Mouse (Mus musculus): ENCODE measurements around the gene Scamp1. TPM values are rescaled to one million over a fixed set of nuclear protein-coding genes. Genes with fewer than 3 reads are reported as not detected.
"Not testable (repeated sequence)": the region's sequence is repeated elsewhere in the genome, so short reads cannot be mapped to it uniquely, and the experiment has no call there.

Scamp1 gene
- total RNA-seq (2014; rRNA removed) (106 and 126 TPM in 2 replicates), polyA plus RNA-seq (2015; fragmentation: Nextera tagmentation; extraction: Ambion mirVana) (131 and 137 TPM in 2 replicates)

DNA sequence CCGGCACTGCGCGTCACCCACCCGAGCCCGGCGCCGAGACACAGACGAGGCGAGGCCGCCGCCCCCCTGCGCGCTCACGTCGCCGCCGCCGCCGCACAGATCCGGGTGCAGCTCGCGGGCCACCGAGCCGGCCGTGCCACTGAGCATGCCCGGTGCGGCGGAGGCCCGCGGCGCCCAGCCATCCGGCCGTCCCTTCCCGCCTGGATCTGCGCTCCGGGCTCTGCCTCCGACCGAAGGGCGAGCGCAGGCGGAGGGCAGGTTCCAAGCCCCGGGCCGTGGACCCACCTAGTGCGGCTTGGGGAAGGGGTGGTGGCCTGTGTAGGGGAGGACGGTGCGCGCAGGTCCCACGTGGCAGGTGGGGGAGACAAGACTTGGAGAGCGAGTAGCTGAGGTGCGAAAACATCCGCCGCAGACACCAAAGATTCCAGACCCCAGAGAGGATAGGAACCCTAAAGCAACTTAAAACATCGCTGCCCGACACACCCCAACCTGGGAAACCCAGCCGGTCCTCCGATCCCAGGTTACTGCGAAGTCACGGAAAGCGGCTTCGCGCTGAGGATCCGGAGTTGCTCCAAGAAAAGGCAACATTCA lies at the start of gene Scamp1:
Scamp1 (minus strand) TSS at position 577 of the 591 bp plus-strand sequence.
- DNase-seq (ENCODE audit: low spot score) = peak; percentile 93
- H3K4me3 ChIP-seq (ENCODE audit: low read length) = peak within 1 kb of the TSS; percentile 99
- peak within 1 kb of the TSS; percentile 87 for H3K4me2 ChIP-seq (ENCODE audit: low read depth, low read length)
- TF ChIP-seq CTCF (IDR thresholded peaks at IDR 0.05; ENCODE audit: low read depth) = no peak
- H3K27me3 ChIP-seq (ENCODE audit: insufficient read depth, low read length) = no peaks in the 10 kb centered on the region
- H3K4me1 ChIP-seq (ENCODE audit: insufficient read depth, low read length) = 0 out of 2 replicates have a peak, but pooled peaks cover 4% of the 10 kb centered on the region
- peak within 1 kb of the TSS; percentile 89 for H3K27ac ChIP-seq
- 0% methylated on average over 53 of the region's 62 CpGs for WGBS
- ATAC-seq = peak; percentile 97
- no peaks in the 10 kb centered on the region for H3K9me3 ChIP-seq (ENCODE audit: low read length)
- peak within 1 kb of the TSS; percentile 96 for H3K9ac ChIP-seq (replicated peaks; ENCODE audit: low read length)
- H3K36me3 ChIP-seq (ENCODE audit: insufficient read depth, low read length) = no peaks in the 10 kb centered on the region

DNA sequence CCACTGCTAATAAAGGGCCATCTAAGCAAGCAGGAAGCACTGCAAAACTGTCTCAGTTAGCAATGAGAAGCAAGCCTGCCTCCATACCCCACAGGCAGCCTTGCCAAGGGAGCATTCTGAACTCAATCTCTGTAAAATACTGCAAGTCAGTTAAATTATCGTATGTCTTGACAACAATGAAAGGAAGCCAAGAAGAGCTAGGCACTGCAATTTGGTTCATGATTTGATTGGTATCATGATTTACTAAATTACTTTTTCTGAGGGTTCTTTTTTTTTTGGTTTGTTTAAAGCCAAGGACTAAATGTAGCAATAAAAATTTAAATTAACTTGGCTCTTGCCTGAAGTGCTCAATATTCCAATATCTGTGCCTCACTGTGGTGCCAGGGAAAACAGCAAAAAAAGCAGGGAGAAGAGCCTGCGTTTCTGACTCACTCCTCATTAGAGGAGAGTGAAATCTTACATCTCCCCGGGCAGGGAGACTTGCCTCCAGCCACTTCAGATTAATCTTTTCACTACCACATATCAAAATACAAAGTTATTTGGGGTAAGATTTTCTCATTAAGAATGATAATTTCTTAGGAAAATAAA lies 44.8 kb upstream of the Scamp1 start:
- no peak overlapping the region for H3K4me3 ChIP-seq (ENCODE audit: low read length)
- H3K9ac ChIP-seq (replicated peaks; ENCODE audit: low read length) = no peak overlapping the region
- no peak for DNase-seq (ENCODE audit: low spot score)
- no peaks in the 10 kb centered on the region for H3K27me3 ChIP-seq (ENCODE audit: insufficient read depth, low read length)
- no peak for ATAC-seq
- TF ChIP-seq CTCF (IDR thresholded peaks at IDR 0.05; ENCODE audit: low read depth) = no peak
- H3K9me3 ChIP-seq (ENCODE audit: low read length) = no peaks in the 10 kb centered on the region
- no peak overlapping the region for H3K27ac ChIP-seq
- WGBS = 49% methylated on average over 3 of the region's 3 CpGs
- no peaks in the 10 kb centered on the region for H3K36me3 ChIP-seq (ENCODE audit: insufficient read depth, low read length)
- no peak overlapping the region for H3K4me2 ChIP-seq (ENCODE audit: low read depth, low read length)
- no peaks in the 10 kb centered on the region for H3K4me1 ChIP-seq (ENCODE audit: insufficient read depth, low read length)

DNA sequence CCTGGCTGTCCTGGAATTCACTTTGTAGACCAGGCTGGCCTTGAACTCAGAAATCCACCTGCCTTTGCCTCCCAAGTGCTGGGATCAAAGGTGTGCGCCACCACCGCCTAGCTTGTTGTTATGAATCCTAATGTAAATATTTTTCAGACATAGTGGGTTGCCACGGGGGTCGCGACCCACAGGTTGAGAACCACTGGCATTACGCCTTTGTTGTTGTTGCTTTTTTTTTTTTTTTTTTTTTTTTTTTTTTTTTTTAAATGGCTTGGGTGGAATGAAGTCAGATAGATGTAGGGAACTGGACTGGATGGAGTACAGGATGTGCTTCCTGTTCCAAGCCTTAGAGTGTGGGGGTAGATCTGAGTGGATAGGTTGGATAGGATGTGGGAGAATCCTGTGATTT lies 43.3 kb upstream of the Scamp1 start:
- H3K4me2 ChIP-seq (ENCODE audit: low read depth, low read length) = not testable (repeated sequence)

DNA sequence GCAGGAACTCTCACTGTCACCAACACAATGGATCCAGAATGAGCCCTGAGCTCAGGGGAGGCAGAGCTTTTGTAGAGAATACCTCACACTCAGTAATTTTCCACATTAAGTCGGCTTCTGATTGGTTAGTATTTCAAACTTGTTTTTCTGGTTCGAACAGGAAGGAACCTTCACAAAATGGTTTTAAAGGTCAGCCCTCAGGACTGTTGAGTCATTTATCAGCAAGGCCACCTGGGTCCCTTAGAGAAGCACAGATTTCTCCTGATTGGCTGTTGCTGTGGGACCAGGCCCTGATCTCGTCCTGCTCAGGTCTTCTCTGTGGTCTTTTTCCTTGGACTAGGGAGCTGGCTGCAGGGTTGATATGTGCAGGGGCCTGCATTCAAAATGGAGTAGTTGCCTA lies 42.4 kb upstream of the Scamp1 start:
- Histone ChIP-seq H3K27me3 (ENCODE audit: insufficient read depth, low read length) (no peaks in the 10 kb centered on the region), H3K36me3 (ENCODE audit: insufficient read depth, low read length) (no peaks in the 10 kb centered on the region)
- no peak for ATAC-seq

More for the DNA sequence above, 43.3 kb upstream of the Scamp1 start:
- H3K4me1 ChIP-seq (ENCODE audit: insufficient read depth, low read length); DNase-seq (ENCODE audit: low spot score); H3K9ac ChIP-seq (replicated peaks; ENCODE audit: low read length); H3K36me3 ChIP-seq (ENCODE audit: insufficient read depth, low read length); H3K4me3 ChIP-seq (ENCODE audit: low read length); H3K9me3 ChIP-seq (ENCODE audit: low read length); H3K27me3 ChIP-seq (ENCODE audit: insufficient read depth, low read length); ATAC-seq; H3K27ac ChIP-seq: not testable (repeated sequence)
- WGBS = 92% methylated on average over 6 of the region's 6 CpGs

DNA sequence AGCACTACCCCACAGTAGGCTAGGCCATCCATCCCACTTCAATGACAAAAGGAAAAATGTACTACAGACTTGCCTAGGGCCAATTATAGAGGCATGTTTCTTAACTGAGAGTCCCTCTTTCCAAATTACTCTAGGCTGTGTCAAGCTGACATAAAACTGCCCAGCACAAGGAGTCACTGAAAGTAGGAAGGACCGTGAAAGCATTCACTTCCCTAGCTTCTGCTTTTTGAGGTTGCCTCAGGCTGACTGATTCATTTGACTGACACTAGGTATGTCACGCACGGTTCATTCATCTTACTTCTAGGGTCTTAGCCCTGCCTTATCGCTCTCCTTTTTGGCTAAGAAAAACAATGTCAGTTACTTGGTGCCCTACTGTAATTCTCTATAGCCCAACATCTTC lies 36.8 kb upstream of the Scamp1 start:
- ATAC-seq (no peak), DNase-seq (ENCODE audit: low spot score) (no peak)
- no peak for TF ChIP-seq CTCF (IDR thresholded peaks at IDR 0.05; ENCODE audit: low read depth)
- Histone ChIP-seq H3K27ac (no peak overlapping the region), H3K9ac (replicated peaks; ENCODE audit: low read length) (no peak overlapping the region), H3K27me3 (ENCODE audit: insufficient read depth, low read length) (no peaks in the 10 kb centered on the region), H3K9me3 (ENCODE audit: low read length) (peaks cover 3% of the 10 kb centered on the region; the same call in 1 of the 2 replicates), H3K4me3 (ENCODE audit: low read length) (no peak overlapping the region), H3K4me1 (ENCODE audit: insufficient read depth, low read length) (no peaks in the 10 kb centered on the region), H3K36me3 (ENCODE audit: insufficient read depth, low read length) (no peaks in the 10 kb centered on the region), H3K4me2 (ENCODE audit: low read depth, low read length) (no peak overlapping the region)
- WGBS = 93% methylated on average over 4 of the region's 4 CpGs

More for the DNA sequence above, 42.4 kb upstream of the Scamp1 start:
- Histone ChIP-seq H3K9ac (replicated peaks; ENCODE audit: low read length) (no peak overlapping the region), H3K4me1 (ENCODE audit: insufficient read depth, low read length) (no peaks in the 10 kb centered on the region), H3K27ac (no peak overlapping the region), H3K4me2 (ENCODE audit: low read depth, low read length) (no peak overlapping the region), H3K9me3 (ENCODE audit: low read length) (peaks cover 3% of the 10 kb centered on the region; the same call in 1 of the 2 replicates), H3K4me3 (ENCODE audit: low read length) (no peak overlapping the region)
- 81% methylated on average over 3 of the region's 3 CpGs for WGBS
- TF ChIP-seq CTCF (IDR thresholded peaks at IDR 0.05; ENCODE audit: low read depth) = no peak
- DNase-seq (ENCODE audit: low spot score) = no peak

DNA sequence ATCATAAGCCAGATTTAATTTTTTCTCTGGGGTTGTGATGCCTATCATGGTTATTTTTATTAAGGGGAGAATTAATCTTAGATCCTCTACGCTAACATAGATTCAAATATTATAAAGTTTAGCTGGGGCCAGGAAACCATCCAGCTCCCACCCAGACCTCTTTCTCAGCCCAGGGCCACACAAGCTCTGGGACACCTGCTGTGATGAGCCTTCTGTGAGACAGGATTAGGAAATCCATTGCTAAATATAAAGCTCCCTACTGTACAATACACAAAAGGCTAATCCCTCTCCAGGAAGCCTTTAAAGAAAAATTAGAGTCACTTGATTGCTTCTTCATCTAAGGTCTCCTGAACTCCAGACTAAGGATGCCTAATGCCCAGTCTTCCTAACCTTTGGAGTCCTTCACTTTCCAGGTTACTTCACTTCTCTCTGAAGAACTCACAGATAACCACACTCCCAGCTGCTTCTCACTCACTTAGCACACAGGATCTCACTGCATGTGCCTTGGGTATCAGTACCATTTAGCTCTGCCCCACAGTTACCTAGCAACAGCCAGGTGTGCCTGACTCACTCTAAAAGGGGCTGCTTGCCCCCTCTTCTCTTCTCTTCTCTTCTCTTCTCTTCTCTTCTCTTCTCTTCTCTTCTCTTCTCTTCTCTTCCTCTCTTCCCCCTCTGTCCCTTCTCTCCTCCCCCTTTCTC lies 35.6 kb upstream of the Scamp1 start:
- no peak overlapping the region for H3K27ac ChIP-seq
- H3K4me1 ChIP-seq (ENCODE audit: insufficient read depth, low read length) = no peaks in the 10 kb centered on the region
- H3K4me2 ChIP-seq (ENCODE audit: low read depth, low read length) = no peak overlapping the region
- no peak overlapping the region for H3K4me3 ChIP-seq (ENCODE audit: low read length)
- no peak overlapping the region for H3K9ac ChIP-seq (replicated peaks; ENCODE audit: low read length)
- DNase-seq (ENCODE audit: low spot score) = no peak
- no peak for TF ChIP-seq CTCF (IDR thresholded peaks at IDR 0.05; ENCODE audit: low read depth)
- no peaks in the 10 kb centered on the region for H3K27me3 ChIP-seq (ENCODE audit: insufficient read depth, low read length)
- ATAC-seq = no peak
- WGBS = 66% methylated on average over 1 of the region's 1 CpGs
- no peaks in the 10 kb centered on the region for H3K36me3 ChIP-seq (ENCODE audit: insufficient read depth, low read length)
- peaks cover 3% of the 10 kb centered on the region; the same call in 1 of the 2 replicates for H3K9me3 ChIP-seq (ENCODE audit: low read length)
